Comparison of ENCODE assay signal across 8 mouse cellular contexts in the genomic region with DNA sequence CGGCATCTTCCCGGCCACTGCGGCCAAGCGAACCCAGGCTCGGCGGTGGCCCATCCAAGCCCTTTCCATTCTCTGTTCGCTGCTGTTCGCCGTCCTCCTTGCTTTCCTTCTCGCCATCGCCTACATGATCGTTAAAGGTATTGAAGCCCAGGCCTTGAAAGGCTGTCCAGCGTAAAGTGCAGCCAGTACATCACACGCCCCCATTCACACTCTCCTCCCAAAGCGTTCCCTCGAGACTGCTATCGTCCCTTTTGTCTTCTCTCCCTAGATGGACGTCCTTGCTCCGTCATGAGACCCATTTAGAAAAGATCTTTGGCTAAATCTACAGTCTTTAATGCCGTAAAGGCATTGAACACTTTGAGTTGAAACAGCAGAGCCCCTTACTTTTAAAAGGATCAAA. TPM values are rescaled to one million over a fixed set of nuclear protein-coding genes. Genes with fewer than 3 reads are reported as not detected.
DNase-seq lines count a peak whose midpoint lies in the region; ATAC-seq and TF ChIP-seq lines count a peak whose summit lies in the region.

No protein-coding gene starts in this region.

- TF ChIP-seq CTCF in heart, adult 2 months (IDR thresholded peaks at IDR 0.05), result no peak
- TF ChIP-seq CTCF in C2C12 (IDR thresholded peaks at IDR 0.05; ENCODE audit: control insufficient read depth, insufficient read depth, insufficient read length), result no peak

- H3K27ac ChIP-seq in heart, adult 2 months, result peak overlapping the region; percentile 96
- H3K27ac ChIP-seq in embryonic facial prominence, embryonic 11.5 days (replicated peaks; ENCODE audit: low read depth, low read length), result peak overlapping the region; percentile 91
- H3K27ac ChIP-seq in limb, embryonic 12.5 days, result peak overlapping the region; percentile 96
- peak overlapping the region; percentile 98 for H3K27ac ChIP-seq in stomach, embryonic 16.5 days (ENCODE audit: low read length)

- H3K36me3 ChIP-seq in heart, adult 2 months (ENCODE audit: control insufficient read depth, insufficient read depth, low read length), result peaks cover 14% of the 10 kb centered on the region; the same call in 1 of the 2 replicates
- peaks cover 57% of the 10 kb centered on the region for H3K36me3 ChIP-seq in C2C12 (ENCODE audit: control insufficient read depth, insufficient read depth)
- H3K36me3 ChIP-seq in embryonic facial prominence, embryonic 11.5 days (replicated peaks; ENCODE audit: control insufficient read depth, insufficient read depth, low read depth, low read length), result peaks cover 2% of the 10 kb centered on the region; the same call in 1 of the 2 replicates
- peaks cover 41% of the 10 kb centered on the region for H3K36me3 ChIP-seq in limb, embryonic 12.5 days
- 0 out of 2 replicates have a peak, but pooled peaks cover 6% of the 10 kb centered on the region for H3K36me3 ChIP-seq in stomach, embryonic 16.5 days (ENCODE audit: control insufficient read depth, insufficient read depth, low read length)

- no peak for TF ChIP-seq EP300 in heart, adult 2 months (IDR thresholded peaks at IDR 0.05; ENCODE audit: insufficient read depth, low read depth, low read length)

- DNase-seq in heart, adult 2 months, result no peak
- DNase-seq in heart, postnatal 10 days, result no peak
- peak; percentile 28 for DNase-seq in embryonic facial prominence, embryonic 11.5 days (ENCODE audit: low spot score)
- DNase-seq in cerebellum, postnatal 14 days, result no peak
- DNase-seq in left cerebral cortex, postnatal 25 days (ENCODE audit: low spot score in 2 of 2), result no peak

- ATAC-seq in embryonic facial prominence, embryonic 11.5 days (replicated peaks; ENCODE audit: insufficient number of reproducible peaks, low FRiP score, low TSS enrichment, low read depth), result no peak
- peak; percentile 10 for ATAC-seq in limb, embryonic 12.5 days (ENCODE audit: insufficient number of reproducible peaks, insufficient read depth, low FRiP score, low TSS enrichment, low read depth)
- no peak for ATAC-seq in stomach, embryonic 16.5 days (ENCODE audit: insufficient read depth, low FRiP score)

- no peaks in the 10 kb centered on the region for H3K9me3 ChIP-seq in embryonic facial prominence, embryonic 11.5 days (replicated peaks; ENCODE audit: control insufficient read depth, low read length)
- H3K9me3 ChIP-seq in limb, embryonic 12.5 days, result no peaks in the 10 kb centered on the region
- no peaks in the 10 kb centered on the region for H3K9me3 ChIP-seq in stomach, embryonic 16.5 days (replicated peaks; ENCODE audit: control insufficient read depth, low read length)

- H3K4me3 ChIP-seq in heart, adult 2 months, result peak overlapping the region; percentile 75
- H3K4me3 ChIP-seq in C2C12 (ENCODE audit: insufficient read depth, poor library complexity, severe bottlenecking), result peak overlapping the region; percentile 97
- peak overlapping the region; percentile 83 for H3K4me3 ChIP-seq in embryonic facial prominence, embryonic 11.5 days (ENCODE audit: low read depth, low read length)
- H3K4me3 ChIP-seq in limb, embryonic 12.5 days (replicated peaks), result peak overlapping the region; percentile 84
- peak overlapping the region; percentile 93 for H3K4me3 ChIP-seq in stomach, embryonic 16.5 days (replicated peaks; ENCODE audit: low read length)

- no peaks in the 10 kb centered on the region for H3K27me3 ChIP-seq in heart, adult 2 months (ENCODE audit: control insufficient read depth, insufficient read depth, low read length)
- H3K27me3 ChIP-seq in C2C12 (ENCODE audit: control insufficient read depth, insufficient read depth, insufficient read length), result no peaks in the 10 kb centered on the region
- H3K27me3 ChIP-seq in embryonic facial prominence, embryonic 11.5 days (ENCODE audit: control insufficient read depth, insufficient read depth, low read length), result no peaks in the 10 kb centered on the region
- H3K27me3 ChIP-seq in limb, embryonic 12.5 days, result no peaks in the 10 kb centered on the region
- no peaks in the 10 kb centered on the region for H3K27me3 ChIP-seq in stomach, embryonic 16.5 days (ENCODE audit: control insufficient read depth, insufficient read depth, low read length)

- H3ac ChIP-seq in C2C12 (ENCODE audit: control insufficient read depth, insufficient read length, low read depth), result peak overlapping the region; percentile 100

- peaks cover 54% of the 10 kb centered on the region for H3K79me3 ChIP-seq in C2C12 (ENCODE audit: low read depth)

- TF ChIP-seq POLR2A in heart, adult 2 months (IDR thresholded peaks at IDR 0.05; ENCODE audit: insufficient read depth, low read depth, low read length), result no peak

- H3K9ac ChIP-seq in heart, adult 2 months (ENCODE audit: low read depth, low read length), result peak overlapping the region; percentile 81
- H3K9ac ChIP-seq in embryonic facial prominence, embryonic 11.5 days (replicated peaks; ENCODE audit: low read length), result peak overlapping the region; percentile 86
- H3K9ac ChIP-seq in limb, embryonic 12.5 days (replicated peaks), result peak overlapping the region; percentile 83
- H3K9ac ChIP-seq in stomach, embryonic 16.5 days (ENCODE audit: low read length), result peak overlapping the region; percentile 89

- H3K4me2 ChIP-seq in embryonic facial prominence, embryonic 11.5 days (ENCODE audit: low read depth, low read length), result peak overlapping the region; percentile 57
- H3K4me2 ChIP-seq in limb, embryonic 12.5 days, result peak overlapping the region; percentile 72
- H3K4me2 ChIP-seq in stomach, embryonic 16.5 days (ENCODE audit: low read depth, low read length), result peak overlapping the region; percentile 75

- WGBS in heart, adult 2 months, result under 1% methylated on average over 20 of the region's 20 CpGs
- WGBS in embryonic facial prominence, embryonic 11.5 days, result under 1% methylated on average over 20 of the region's 20 CpGs
- WGBS in limb, embryonic 12.5 days, result under 1% methylated on average over 20 of the region's 20 CpGs
- WGBS in stomach, embryonic 16.5 days, result 0% methylated on average over 20 of the region's 20 CpGs

- peaks cover 3% of the 10 kb centered on the region; the same call in 1 of the 2 replicates for H3K4me1 ChIP-seq in heart, adult 2 months (ENCODE audit: control insufficient read depth, insufficient read depth, low read length)
- peaks cover 2% of the 10 kb centered on the region; the same call in 1 of the 2 replicates for H3K4me1 ChIP-seq in embryonic facial prominence, embryonic 11.5 days (ENCODE audit: control insufficient read depth, insufficient read depth, low read length)
- H3K4me1 ChIP-seq in limb, embryonic 12.5 days (replicated peaks), result peaks cover 11% of the 10 kb centered on the region
- H3K4me1 ChIP-seq in stomach, embryonic 16.5 days (ENCODE audit: control insufficient read depth, insufficient read depth, low read length), result peaks cover 6% of the 10 kb centered on the region

- peaks cover 2% of the 10 kb centered on the region for H3K79me2 ChIP-seq in heart, adult 2 months (replicated peaks; ENCODE audit: control insufficient read depth, insufficient read depth, low read length)
- peaks cover 83% of the 10 kb centered on the region for H3K79me2 ChIP-seq in C2C12 (ENCODE audit: control insufficient read depth, insufficient read depth)

- intact Hi-C loops in heart, adult 2 months (cut with DNase I), result loop anchor here (5.0 to 10.0 kb wide), 3 partner anchors 335 to 768 kb away; a partner anchor contains a TSS
- intact Hi-C loops in heart, postnatal 10 days (cut with DNase I), result no loop called here
- intact Hi-C loops in left cerebral cortex, postnatal 25 days (cut with DNase I), result loop anchor here (5.0 kb wide), 1 partner anchor 430 kb away; no protein-coding TSS in a partner anchor

TF ChIP-seq in C2C12, 6 proteins besides CTCF, POLR2A, EP300 and RAD21:
- TF ChIP-seq MYOD1 (IDR thresholded peaks at IDR 0.05; ENCODE audit: control insufficient read depth, insufficient read length, low read depth), result no peak
TF ChIP-seq in C2C12: peak in this region for 0.

RNA-seq across cellular contexts. Expression of a gene that starts 0.9 kb away (rescaled TPM):
- 10 to 100 TPM; 13.2 to 15.3 TPM for total RNA-seq in heart, adult 2 months (2021)
- polyA plus RNA-seq in heart, adult 2 months (2012; rRNA removed), result 10.9 and 16.9 TPM in 2 replicates
- 10 to 100 TPM; 17.1 to 22.9 TPM for total RNA-seq in heart, postnatal 10 days (2021)
- polyA plus RNA-seq in C2C12 (2012; fragmentation: generic; extraction: Trizol), result 13.7 TPM
- 66.3 and 72.2 TPM in 2 replicates for polyA plus RNA-seq in embryonic facial prominence, embryonic 11.5 days (2014; fragmentation: Nextera tagmentation; extraction: Ambion mirVana)
- 53.0 and 56.1 TPM in 2 replicates for polyA plus RNA-seq in limb, embryonic 12.5 days (2016; fragmentation: Nextera tagmentation; extraction: Ambion mirVana)
- polyA plus RNA-seq in stomach, embryonic 16.5 days (2015; fragmentation: Nextera tagmentation; extraction: Ambion mirVana), result 38.3 and 41.6 TPM in 2 replicates
- total RNA-seq in left cerebral cortex, postnatal 25 days (2021), result 10 to 100 TPM in 1 of 2 experiments, 1 to 10 TPM in 1; 9.5 to 14.1 TPM

RNA-seq across cellular contexts. Expression of a gene that starts 1.3 kb away (rescaled TPM):
- 10 to 100 TPM; 28.7 to 30.2 TPM for total RNA-seq in heart, adult 2 months (2021)
- polyA plus RNA-seq in heart, adult 2 months (2012; rRNA removed), result 7.9 and 12.4 TPM in 2 replicates
- 10 to 100 TPM; 45.5 to 46.4 TPM for total RNA-seq in heart, postnatal 10 days (2021)
- polyA plus RNA-seq in C2C12 (2012; fragmentation: generic; extraction: Trizol), result 21.3 TPM
- polyA plus RNA-seq in embryonic facial prominence, embryonic 11.5 days (2014; fragmentation: Nextera tagmentation; extraction: Ambion mirVana), result 193 and 204 TPM in 2 replicates
- polyA plus RNA-seq in limb, embryonic 12.5 days (2016; fragmentation: Nextera tagmentation; extraction: Ambion mirVana), result 161 and 169 TPM in 2 replicates
- polyA plus RNA-seq in stomach, embryonic 16.5 days (2015; fragmentation: Nextera tagmentation; extraction: Ambion mirVana), result 114 and 116 TPM in 2 replicates
- 10 to 100 TPM; 36.9 to 37.9 TPM for total RNA-seq in left cerebral cortex, postnatal 25 days (2021)
